Mouse (Mus musculus) gastrocnemius, postnatal 36 days (tissue): Measurements from ENCODE around the gene Bsg. TPM values are rescaled to one million over a fixed set of nuclear protein-coding genes. Genes with fewer than 3 reads are reported as not detected.
A peak's percentile ranks its signal among the peaks of the same experiment; 100 is the strongest.
"Not testable (repeated sequence)": the region's sequence is repeated elsewhere in the genome, so short reads cannot be mapped to it uniquely, and the experiment has no call there.

Experiments used
- DNase-seq, 2 experiments: peaks; one replicate each; pipeline ENCODE4 v3.0.0; 2022
- intact Hi-C: fragments of 180-260 bp; cut with DNase I; formaldehyde crosslinking; loops from one replicate; pipeline ENCODE4 v1.15.1; 2025
- total RNA-seq, 2 experiments: library from RNA; stranded (reverse); gene quantifications; 2 replicates each; pipeline ENCODE4 v1.2.3; 2021

Gene Bsg
- total RNA-seq, 2 experiments from 2014 or later: 528 to 635 TPM

DNA sequence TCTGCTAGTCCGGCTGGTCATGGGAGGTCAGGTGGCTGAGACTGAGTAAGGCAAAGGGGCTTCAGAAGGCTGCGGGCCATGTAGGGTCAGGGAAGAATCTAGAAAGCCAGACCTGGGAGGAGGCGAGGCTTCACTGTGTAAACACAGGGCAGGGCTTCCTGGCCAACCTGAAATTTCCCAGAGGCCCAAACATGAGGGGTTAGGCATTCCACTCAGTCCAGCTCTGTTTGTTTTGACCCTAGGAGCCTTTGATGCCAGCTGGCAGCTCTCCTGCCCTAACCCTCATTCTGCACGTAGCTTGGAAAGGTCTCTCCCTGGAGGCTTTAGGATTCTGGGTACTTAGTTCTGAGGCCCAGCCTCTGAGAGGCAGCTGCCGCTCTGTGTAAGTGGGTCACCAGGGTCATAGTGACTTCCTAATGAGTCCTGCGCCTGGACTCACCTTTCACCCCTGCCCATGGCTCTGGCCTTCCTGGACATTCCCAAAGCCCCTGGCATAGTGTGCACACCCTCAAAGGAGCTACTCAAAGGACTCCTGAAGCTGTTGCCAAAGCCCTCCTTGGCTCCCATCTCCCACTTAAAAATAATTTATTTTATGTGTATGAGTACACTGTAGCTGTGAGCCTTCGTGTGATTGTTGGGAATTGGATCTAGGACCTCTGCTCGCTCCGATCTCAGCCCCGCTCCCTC, 2.7 kb upstream of the Bsg start:
- no peak for DNase-seq
- intact Hi-C loops: no loop called here

DNA sequence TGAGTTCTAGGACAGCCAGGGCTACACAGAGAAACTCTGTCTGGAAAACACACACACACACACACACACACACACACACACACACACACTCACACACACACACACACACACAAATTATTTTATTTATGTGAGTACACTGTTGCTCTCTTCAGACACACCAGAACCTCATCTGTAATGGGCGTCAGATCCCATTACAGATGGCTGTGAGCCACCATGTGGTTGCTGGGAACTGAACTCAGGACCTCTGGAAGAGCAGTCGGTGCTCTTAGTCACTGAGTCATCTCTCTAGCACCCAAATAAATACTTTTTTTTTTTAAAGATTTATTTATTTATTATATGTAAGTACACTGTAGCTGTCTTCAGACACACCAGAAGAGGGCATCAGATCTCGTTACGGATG, 1.3 kb upstream of the Bsg start:
- DNase-seq, intact Hi-C loops: not testable (repeated sequence)

DNA sequence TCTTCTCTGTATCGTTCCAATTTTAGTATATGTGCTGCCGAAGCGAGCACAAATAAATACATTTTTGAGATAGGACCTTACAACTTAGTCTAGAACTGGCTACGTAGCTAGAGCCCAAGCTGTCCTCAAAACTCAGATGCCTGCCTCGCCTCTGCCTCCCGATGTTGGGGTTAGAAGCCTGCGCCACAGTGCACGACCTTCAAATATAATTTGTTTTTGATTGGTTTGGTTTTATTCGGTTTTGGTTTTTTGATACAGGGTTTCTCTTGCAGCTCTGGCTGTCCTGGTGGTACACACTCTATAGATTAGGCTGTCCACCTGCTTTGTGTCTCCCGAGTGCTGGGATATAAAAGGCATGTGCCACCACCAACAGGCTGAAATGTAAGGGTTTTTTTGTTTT, 750 bp upstream of the Bsg start:
- no peak for DNase-seq
- intact Hi-C loops: no loop called here

DNA sequence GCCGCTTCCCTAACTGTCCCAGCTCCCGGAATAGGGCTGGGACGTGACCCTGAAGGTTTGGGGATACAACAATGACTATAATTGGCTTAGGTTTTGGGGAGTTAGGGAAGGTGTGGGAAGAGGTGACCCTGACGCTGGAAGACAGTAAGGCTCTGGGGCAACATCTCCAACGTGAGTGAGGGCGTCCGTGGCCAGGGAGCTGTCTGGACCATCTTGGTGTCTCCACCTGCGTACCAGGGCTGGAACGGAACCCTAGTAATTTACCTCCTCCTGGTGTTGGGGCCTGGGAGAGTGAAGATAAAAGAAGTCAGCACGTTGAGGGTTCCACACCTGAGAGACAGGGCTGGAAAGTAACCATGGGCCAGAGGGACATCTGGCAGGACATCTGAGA, 674 bp downstream of the Bsg start:
- no peak for DNase-seq
- intact Hi-C loops: no loop called here

DNA sequence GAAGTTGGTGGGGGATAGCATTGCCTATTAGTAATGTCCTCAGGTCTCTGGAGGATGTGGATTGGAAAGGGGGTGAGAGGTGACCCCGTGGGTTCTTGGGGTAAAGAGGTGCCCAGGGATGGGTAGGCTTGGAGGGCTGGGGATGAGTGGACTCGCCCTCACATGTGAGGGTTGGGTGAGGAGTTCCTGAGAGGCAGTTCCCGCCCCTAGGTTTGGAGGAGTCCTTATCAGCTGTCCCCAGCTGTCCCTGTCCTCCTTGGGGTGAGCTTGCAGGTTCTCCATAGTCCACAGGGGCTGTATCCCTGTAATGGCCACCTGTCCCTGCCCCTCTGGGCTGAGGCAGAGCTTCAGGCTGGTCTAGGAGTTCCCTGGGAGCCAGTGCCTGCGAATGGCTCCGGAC, 1.7 kb downstream of the Bsg start:
- intact Hi-C loops: no loop called here
- no peak for DNase-seq

DNA sequence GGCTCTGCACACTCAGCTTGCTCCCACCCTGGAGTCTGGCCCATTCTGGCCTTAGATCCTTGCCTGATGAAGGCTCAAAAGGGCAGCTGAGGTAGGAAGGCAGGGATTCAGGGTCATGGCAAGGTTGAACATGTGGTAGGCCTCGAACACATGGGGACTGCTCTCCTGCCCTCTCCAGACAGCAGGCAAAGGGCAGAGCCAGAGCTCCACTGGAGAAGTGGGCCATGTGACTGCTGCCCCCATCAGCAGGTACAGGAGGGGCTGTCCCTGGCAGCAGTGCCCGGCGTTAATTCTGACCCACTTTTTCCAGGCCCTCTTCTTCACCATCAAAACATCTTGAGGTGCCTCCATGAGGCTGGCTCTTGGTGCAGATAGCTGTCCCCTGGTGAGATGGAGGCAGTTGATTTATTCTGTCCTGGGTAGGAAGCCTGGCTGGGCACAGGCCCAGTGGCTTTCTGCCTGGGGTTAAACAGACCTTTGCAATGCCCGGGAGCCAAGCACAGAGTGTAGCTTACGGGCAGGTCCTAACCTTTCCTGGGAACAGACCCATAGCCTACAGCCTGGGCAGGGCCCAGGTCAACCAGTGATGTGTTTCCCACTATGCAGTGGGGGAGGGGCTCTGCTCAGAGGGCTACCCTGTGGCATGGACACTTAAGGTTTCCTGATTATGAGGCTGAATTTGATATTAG, 2.3 kb downstream of the Bsg start:
- intact Hi-C loops: no loop called here
- peak; percentile 63 to 71 for DNase-seq

DNA sequence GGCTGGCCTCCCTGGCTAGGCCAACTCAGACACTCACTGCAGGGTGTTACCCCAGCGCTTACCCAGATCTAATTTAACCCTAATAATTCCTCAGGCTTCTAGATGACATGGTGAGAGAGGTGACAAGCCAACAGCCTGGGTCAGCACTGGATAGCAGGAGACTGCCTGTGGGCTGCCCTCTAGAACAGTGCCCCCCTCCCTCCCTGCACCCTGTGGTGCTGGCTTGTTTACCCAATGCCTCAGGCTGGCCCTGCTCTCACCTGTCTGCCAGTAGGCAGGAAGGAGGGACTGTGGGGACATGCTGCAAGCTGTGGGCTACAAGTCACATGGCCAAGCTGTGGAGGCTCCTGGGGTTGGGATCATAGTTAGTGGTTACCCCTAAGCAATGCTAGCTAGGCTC, 2.9 kb downstream of the Bsg start:
- no peak for DNase-seq
- intact Hi-C loops: no loop called here

DNA sequence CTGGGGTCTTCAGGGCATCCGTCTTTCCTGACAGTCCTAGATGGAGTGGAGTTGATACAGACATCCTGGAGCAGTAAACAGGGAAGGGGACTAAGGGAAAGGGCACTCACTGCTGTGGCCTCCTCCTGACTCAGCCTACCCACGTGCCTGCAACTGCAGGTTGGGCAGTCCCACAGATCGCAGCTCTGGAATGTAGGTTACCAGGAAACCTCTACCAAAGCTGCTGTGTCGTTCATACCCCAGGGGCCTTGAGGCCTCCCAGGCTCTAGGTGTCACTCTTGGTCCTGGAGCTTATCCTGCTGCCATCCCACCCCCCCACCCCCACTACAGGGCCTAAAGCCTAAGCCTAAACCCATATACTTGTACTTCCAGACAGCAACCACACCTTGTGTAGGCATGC, 3.5 kb downstream of the Bsg start:
- DNase-seq: no peak
- intact Hi-C loops: no loop called here

DNA sequence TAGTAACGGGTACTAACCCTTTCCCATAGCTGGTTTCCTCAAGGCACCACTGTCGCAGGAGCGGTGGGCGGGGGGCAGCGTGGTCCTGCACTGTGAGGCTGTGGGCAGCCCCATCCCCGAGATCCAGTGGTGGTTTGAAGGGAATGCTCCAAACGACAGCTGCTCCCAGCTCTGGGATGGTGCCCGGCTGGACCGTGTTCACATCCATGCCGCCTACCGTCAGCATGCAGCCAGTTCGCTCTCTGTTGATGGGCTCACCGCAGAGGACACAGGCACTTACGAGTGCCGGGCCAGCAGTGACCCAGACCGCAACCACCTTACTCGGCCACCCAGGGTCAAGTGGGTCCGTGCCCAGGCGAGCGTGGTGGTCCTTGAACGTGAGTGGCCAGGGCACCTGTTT, 4.4 kb downstream of the Bsg start:
- peak in 1 of 2 experiments; percentile 23 for DNase-seq
- intact Hi-C loops: no loop called here

DNA sequence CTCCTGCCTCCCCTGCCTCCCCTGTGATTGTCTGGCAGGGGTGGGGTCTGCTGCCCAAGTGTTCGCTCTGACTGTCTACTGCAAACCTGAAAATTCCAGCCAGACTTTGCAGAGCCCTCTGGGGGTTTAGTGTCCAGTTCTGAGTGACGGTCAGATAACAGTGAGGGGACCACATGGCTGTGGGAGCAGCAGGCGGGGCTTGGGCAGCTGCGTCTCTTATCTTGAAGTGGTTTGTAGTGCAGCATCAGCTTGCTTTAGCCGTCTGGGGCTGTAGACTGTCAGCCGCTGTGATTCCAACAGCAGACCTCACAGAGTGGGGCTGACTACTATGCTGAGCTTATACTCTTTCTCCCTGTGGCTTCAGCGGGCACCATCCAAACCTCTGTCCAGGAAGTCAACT, 5.0 kb downstream of the Bsg start:
- intact Hi-C loops: no loop called here
- no peak for DNase-seq

DNA sequence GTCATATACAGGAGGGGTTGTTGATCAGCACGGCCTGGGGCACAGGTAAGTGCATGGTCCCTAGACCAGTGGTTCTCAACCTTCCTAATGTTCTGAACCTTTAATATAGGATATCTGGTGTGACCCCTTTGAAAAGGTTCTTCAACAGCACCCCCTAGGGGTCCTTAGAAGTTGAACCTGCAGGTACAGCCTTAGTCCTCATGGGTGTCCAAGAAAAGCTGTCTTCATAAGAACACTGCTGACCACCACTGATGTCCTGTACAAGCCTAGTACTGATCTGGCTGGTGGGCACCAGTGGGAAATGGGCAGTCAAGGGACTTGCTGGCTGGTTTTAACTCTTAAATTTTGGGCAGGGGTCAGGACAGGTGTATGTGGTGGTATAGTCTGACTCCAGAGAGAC, 7.7 kb downstream of the Bsg start:
- DNase-seq: no peak
- intact Hi-C loops: no loop called here

DNA sequence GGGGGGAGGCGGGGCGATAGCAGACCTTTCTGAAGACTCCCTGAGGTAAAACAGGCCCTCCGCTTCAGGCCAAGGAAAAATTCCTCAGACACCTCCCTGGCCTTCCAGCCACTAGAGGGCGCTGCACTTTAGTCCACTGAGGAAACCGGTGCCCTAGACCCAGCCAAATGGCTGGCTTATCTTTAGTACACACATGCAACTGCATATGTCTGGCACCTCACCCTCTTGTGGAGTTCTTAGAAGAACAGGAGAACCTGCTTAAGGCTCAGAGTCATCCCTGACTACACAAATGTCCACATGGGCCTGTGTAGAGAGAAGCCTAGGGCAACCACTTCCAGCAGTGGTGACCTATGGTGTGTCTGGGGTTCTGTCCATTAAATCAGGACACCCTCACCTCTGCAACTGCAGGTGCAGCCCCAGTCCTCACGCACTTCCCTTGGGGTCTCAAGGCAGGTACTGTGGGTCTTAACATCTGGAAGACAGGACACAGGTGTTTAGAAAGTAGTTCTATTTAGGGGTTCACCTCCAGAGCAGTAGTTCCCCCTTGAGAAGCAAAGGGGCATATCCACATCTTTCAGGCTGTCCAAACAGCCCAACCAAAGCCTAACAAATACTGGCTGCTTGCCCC, 8.3 kb downstream of the Bsg start:
- intact Hi-C loops: no loop called here
- DNase-seq: peak; percentile 63 to 74

DNA sequence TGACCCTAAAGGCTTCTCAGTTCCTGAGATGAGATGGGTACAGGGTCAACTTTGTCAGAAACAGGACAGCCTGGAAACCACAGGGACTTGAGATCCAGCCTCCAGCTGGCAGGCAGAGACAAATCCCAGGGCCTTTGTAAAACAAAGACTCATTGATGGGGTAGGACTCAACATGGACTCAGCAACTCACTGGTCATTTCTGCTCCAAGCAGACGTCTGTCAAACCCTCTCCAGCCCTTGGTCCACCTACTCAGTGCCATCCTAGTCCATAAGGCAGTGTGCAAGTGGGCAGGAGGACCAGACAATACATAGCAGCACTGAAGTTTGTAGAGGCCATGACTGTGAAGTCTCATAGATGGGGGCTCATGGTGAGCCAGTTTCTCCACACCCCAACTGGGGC, 8.9 kb downstream of the Bsg start:
- intact Hi-C loops: no loop called here
- DNase-seq: no peak

DNA sequence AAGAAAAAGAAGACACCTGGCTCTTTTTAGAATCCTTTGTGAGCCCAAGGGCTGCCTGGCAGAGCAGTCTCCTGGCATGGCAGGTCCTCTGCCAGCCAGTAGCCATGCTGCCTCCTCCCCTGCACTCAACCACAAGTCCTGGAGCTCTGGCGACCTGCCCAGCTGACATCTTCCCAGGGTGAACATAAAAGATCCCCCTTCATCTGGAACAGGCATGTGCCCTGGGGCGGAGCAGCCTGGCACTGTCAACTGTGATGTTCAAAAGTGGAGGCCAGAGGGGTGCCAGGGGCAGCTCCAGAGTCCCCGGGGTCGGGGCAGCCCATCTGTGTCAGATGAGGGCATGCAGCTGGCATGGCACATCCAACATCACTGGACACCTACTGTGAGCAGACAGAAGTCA, 10.7 kb downstream of the Bsg start:
- DNase-seq: no peak
- intact Hi-C loops: no loop called here

DNA sequence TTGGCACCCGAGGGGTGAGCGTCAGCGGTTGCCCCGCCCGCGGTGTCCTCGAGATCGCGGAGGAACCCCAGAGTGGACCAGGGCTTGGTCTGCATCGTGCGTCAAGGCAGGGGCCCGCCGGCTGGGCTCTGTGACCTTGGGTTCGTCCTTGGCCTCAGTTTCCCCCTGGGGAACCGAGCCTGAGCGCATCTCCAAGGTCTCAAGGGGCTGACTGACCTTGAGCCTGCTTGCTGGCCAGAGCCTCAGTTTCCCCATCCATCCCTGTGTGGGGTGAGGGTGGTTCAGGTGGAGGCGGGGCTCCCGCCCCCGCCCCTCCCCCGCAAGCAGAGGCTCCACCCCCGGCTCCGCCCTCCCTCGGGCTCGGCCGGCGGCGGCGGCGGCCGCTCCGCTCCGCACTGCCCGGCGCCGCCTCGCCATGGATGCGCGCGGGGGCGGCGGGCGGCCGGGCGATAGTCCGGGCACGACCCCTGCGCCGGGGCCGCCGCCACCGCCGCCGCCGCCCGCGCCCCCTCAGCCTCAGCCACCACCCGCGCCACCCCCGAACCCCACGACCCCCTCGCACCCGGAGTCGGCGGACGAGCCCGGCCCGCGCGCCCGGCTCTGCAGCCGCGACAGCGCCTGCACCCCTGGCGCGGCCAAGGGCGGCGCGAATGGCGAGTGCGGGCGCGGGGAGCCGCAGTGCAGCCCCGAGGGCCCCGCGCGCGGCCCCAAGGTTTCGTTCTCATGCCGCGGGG, 12.1 kb downstream of the Bsg start, which contains the start of gene Hcn2:
TSS of gene Hcn2 (plus strand) at position 381 of the 734 bp plus-strand sequence.
- no peak for DNase-seq
- intact Hi-C loops: no loop called here

DNA sequence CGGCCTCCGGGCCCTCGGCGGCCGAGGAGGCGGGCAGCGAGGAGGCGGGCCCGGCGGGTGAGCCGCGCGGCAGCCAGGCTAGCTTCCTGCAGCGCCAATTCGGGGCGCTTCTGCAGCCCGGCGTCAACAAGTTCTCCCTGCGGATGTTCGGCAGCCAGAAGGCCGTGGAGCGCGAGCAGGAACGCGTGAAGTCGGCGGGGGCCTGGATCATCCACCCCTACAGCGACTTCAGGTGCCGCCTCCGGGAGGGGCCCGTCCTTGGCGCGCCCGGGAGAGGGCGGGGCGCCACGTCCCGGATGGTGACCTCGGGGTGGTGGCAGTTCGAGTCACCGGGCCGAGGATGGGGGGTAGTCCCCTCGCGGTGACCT, 12.7 kb downstream of the Bsg start:
- DNase-seq: no peak
- intact Hi-C loops: no loop called here

DNA sequence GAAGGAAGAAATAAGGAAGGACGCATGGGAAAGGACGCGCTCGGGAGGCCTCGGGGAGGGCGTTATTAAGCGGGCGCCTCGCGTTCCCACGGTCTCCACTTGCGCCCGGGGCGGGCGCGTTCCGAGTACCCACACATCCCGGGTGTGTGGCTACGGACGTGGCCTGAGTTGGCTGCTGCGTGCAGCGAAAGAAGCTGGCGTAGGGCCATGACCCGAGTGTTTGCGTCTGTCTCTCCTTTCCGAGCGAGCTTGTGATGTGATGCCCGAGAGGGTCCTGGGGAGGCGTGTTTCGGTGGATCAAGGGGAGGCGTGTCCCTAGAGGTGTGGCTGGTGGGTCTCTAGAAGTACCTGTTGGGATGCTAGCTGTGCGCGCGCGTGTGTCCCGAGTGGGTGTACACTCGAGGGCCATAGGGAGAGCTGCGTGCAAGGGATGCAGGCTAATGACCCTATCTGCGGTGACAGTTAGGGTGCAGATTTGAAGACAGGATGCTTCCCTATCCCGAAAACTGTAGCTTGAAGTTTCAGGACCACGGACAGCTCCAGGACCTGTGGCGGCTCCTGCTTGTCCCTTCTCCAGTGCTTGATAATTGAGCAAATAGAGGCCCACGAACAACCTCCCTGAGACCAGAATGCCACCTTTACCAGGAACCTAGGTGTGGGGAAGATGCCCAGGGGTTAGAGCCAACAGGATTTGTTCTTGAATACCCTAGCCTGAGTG, 13.5 kb downstream of the Bsg start:
- intact Hi-C loops: no loop called here
- DNase-seq: peak; percentile 52 to 63

DNA sequence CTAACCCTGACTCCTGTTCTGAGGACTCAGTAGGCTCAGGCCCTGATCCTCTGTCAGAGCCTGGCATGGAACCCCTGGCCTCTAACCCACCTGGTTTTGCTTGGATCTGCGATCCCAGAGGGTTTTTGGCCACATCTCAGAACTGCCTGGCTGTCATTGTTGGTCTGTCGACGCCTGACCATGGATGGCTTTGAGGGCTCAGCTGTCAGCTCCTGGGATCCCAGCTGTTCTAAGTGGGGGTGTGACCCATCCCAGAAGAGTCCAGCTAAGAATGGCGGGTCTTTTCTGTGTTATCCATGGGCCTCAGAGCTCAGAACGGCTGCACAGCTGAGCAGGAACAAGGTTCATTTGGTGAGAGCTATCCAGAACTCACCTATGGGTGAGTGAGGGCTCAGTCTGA, 16.8 kb downstream of the Bsg start:
- intact Hi-C loops: no loop called here
- no peak for DNase-seq

DNA sequence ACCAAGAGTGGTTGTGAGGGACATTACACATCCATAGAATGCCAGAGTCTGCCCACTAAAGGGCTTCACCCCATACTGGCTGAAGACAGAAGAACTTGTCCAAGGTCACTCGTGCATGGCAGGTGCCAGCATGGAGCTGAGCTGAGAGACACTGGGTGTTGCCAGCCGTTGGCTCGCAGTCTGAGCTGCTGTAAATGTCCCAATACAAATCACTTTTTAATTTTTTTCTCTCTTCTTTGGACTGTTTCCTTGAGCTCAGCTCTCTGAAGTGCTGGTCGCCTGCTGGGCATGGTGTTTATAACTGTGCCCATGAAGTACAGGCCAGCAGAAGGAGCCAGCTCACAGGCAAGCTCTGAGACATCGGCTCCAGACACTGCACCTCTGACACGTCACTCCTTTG, 18.8 kb downstream of the Bsg start:
- intact Hi-C loops: no loop called here
- DNase-seq: no peak

DNA sequence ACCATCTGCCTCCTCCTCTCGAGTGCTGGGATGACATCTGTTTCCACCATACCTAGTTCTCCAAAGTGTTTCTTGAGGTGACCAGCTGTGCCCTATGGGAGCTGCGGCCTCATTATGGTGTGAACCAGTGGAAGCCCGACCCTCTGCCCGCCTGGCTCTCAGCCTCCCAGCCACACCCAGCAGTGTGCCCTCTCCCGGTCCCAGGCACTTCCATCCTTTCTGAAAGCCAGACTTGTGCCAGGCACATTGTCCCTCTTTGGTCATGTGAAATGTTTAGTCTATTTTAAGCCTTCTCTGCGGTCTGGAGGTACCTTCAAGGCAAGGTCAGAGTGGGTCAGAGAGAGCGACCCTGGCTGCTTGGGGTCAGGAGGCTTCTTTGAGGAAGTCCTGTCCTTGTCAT, 19.4 kb downstream of the Bsg start:
- DNase-seq: no peak
- intact Hi-C loops: no loop called here

DNA sequence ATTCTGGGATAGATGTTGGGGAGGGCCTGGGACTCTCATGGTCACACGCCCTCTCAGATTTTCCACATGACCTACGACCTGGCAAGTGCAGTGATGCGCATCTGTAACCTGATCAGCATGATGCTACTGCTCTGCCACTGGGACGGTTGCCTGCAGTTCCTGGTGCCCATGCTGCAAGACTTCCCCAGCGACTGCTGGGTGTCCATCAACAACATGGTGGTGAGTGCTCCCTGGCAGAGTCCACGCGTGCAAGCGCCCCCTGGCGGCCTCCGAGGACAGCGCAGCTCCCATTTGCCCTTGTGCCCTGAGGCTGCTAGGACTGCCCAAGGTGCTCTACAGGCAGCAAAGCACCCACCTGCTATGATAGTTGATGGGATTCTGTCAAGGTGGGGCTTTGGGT, 21.8 kb downstream of the Bsg start:
- peak; percentile 40 to 48 for DNase-seq
- intact Hi-C loops: no loop called here
